Mouse (Mus musculus) effector memory CD4-positive, alpha-beta T cell, adult 7 months (primary cell): ENCODE results near the gene Trim30c. TPM values are rescaled to one million over a fixed set of nuclear protein-coding genes. Genes with fewer than 3 reads are reported as not detected.

Experiments used
- polyA plus RNA-seq: library from polyadenylated mRNA; unstranded; fragments of 100-300 nt; shearing (Covaris generic); gene quantifications from one replicate; pipeline ENCODE4 v1.2.1, GENCODE M21; 2017

The Trim30c gene
- polyA plus RNA-seq = 3.5 TPM

GRCm38 (mm10) chr7:104400698-104401097, at the start of gene Trim30c:
Trim30c (minus strand) TSS chr7:104400837.

GRCm38 (mm10) chr7:104369736-104370414, 30.8 kb downstream of the Trim30c start, which contains the start of gene Trim30b:
Trim30b (minus strand) TSS chr7:104369884.

DNA sequence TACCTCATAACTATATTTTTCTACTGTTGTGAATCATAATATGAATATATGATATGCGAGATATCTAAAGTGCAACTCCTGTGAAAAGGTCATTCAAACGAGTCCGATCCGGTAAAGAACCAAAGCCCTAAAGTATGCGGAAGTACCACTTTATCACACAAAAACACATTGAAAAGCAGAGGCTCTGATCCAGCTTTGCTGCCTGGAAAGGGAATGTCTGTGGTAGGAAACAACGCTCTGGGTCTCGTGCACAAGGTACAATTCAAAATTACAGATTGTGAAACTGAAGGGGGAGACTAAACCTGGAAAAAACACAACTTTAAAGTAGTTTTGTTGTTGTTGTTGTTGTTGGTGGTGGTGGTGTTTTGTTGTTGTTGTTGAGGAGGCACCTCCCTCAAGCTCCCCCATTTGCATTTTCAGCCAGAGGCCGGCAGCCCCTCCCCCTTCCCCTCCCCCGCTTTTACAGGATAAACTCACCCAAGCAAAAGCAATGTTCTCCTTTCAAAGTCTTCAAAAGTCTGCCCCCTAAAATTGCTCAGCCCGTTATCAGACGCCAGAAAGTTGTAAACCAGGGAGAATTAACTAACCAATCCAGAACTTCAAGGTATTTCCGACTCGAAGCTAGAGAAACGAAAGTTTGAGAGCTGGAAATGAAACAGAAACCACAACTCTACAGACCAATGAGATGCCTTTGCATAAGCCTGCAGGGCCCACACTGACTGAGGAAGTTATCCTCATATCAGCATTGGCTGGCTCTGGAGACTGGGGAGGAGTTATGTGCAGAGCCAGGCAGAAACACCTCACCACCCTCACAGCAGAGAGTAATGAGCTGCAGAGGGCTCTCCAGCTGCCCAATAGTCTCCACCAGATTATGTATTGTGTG, 47.7 kb downstream of the Trim30c start, which contains the start of gene Trim12c:
Gene Trim12c, minus strand, starts transcription at position 646 of the 883 bp plus-strand sequence.

Other genes starting within 250 kb of the Trim30c start
- gene Olfm5, start 236.0 kb downstream of the Trim30c start, polyA plus RNA-seq = not detected
- not detected for gene Olfr648, start 217.4 kb downstream of the Trim30c start, polyA plus RNA-seq
- gene Olfr649, start 204.9 kb downstream of the Trim30c start, polyA plus RNA-seq = not detected
- 2.3 TPM for gene Trim6, start 182.0 kb downstream of the Trim30c start, polyA plus RNA-seq
- gene Trim34a, start 156.4 kb downstream of the Trim30c start, polyA plus RNA-seq = 33.2 TPM
- 20.3 TPM for gene Trim5, start 112.7 kb downstream of the Trim30c start, polyA plus RNA-seq
- gene Trim12a, start 85.4 kb downstream of the Trim30c start, polyA plus RNA-seq = 118 TPM
- gene Trim34b, start 71.4 kb downstream of the Trim30c start, polyA plus RNA-seq = 0.68 TPM
- 10.2 TPM for gene Trim12c, start 47.5 kb downstream of the Trim30c start, polyA plus RNA-seq
- gene Trim30b, start 31.0 kb downstream of the Trim30c start, polyA plus RNA-seq = 0.46 TPM
- 51.2 TPM for gene Trim30a, start 64.4 kb upstream of the Trim30c start, polyA plus RNA-seq
- gene Trim30d, start 107.0 kb upstream of the Trim30c start, polyA plus RNA-seq = 15.0 TPM
- gene Olfr651, start 149.3 kb upstream of the Trim30c start, polyA plus RNA-seq = not detected
- gene Olfr652, start 160.1 kb upstream of the Trim30c start, polyA plus RNA-seq = 0.20 TPM
- gene Olfr653, start 176.5 kb upstream of the Trim30c start, polyA plus RNA-seq = not detected
- gene Olfr654, start 186.2 kb upstream of the Trim30c start, polyA plus RNA-seq = not detected
- not detected for gene Olfr655, start 200.9 kb upstream of the Trim30c start, polyA plus RNA-seq
- not detected for gene Olfr656, start 213.1 kb upstream of the Trim30c start, polyA plus RNA-seq
- gene Olfr657, start 224.0 kb upstream of the Trim30c start, polyA plus RNA-seq = 0.26 TPM
- 0.22 TPM for gene Olfr658, start 246.5 kb upstream of the Trim30c start, polyA plus RNA-seq